Mouse (Mus musculus): ENCODE data around the gene Slc9a8.
A peak's percentile ranks its signal among the peaks of the same experiment; 100 is the strongest.

The Slc9a8 gene

DNA sequence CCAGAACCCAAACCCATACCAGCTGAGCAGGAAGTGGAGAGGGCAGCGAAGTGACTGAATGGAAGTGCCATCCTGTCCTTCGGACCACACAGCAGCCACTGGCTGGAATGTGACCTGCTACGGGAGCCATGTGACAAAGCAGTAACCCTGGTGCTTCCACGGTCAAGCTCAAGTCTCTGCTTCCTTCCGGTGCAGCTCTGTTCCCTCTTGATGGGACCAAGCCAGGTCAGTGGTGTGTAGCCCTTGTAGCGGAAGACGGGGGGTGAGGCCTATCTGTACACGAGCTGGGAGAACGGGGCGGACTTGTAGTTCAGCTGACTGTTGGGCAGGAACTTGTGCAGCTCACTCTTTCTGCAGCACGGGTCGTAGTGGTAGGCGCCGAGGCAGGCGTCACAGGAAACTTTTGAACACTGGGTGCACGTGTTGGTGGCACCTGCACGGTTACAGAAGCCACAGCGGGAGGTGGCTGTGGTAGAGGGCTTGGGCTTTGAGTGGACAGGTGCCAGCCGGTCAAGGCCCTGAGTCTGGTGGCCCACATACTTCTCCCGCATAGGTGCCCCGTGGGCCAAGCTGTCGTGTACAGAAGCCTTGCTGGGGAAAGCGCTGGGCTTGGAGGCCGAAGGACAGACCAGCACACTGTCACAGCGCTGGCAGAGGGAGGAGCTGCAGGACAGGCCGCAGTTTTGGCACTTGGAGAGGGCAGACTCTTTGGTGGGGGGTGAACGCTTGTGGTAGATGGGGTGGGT, 61.7 kb downstream of the Slc9a8 start:
- DNase-seq (ENCODE audit: low read depth, low spot score): no peak

DNA sequence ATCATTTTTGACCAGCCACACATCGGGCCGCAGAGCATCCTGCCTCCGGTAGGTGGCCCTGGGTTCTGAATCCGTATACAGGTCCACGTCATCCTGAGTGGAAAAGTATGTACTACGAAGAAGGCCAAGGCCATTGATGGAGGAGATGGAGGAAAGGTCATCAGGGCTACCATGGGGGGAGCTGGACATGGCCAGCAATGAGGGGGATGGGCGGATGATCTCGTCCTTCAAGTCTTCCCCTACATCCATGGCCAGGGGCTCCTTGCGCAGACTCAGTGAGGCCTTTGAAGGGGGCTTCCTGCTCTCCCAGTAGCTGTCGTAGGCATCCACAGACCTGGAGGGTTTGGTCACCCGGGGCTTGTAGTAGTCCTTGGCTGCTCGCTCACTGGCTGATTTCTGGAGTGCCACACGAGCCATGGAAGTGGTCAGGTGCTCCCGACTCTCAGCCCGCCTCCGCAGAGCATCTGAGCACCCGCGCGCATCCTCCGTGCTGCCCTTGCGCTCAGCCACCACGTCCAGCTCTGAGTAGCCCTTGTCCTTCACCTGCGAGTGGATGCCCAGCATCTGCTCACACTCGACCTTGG, 62.4 kb downstream of the Slc9a8 start:
- no peak for DNase-seq (ENCODE audit: low read depth, low spot score)

DNA sequence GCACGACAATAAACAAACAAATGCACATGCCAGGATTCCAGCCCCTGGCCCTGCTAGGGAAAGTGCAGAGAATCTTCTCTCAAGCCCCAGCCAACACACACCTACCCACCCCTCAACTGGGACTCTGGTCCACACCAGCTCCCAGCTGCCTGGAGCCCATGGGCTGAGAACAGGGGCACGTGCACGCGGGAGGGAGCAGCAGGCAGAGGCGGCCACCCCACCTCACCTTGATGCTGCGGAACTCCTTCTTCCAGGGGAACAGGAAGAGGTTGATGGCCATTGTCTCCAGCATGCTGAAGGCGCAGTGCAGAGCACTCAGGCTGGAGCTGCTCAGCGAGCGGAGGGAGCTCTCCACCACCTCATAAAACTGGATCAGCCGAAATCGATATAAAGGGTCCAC, 63.4 kb downstream of the Slc9a8 start:
- DNase-seq (ENCODE audit: low read depth, low spot score): no peak

DNA sequence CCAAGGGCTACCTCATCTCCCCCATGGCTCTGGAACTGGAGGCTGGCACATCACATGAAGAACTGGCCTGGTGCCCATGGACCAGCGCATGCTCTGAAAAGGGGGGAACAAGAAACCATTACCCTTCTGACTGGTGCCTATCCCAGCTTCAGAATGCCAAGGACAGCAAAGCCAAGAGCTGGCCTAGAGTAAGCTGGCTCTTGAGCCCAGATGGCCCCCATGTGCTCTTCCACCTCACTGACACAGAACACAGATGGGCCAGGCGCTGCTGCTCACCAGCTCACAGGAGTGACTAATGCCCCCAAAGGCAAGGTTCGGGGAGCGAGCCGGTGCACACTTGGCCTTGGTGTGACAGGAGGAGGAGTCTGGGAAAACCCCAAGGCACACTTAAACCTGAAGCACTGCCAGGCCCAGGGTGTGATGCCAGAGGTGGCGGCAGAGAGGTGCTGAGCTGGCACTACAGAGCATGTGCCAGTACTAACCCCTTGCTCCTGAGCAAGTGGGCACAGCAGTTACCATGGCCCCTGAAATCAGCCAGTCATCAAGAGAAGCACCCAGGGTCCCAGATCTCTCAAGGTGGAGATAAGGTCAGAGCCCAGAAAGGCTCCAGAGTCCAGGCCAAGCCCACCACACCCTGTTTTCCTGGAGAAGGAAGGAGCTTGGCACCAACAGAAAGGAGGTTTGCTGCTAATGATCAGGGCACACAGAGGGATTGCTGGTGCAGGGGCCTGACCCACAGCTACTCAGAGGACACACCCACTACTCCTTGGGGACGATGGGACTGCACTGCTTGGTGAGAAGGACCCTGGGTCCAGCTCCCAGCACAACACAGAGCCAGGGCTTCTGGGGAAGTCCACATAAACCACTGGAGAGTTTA, 64.2 kb downstream of the Slc9a8 start:
- no peak for DNase-seq (ENCODE audit: low read depth, low spot score)

DNA sequence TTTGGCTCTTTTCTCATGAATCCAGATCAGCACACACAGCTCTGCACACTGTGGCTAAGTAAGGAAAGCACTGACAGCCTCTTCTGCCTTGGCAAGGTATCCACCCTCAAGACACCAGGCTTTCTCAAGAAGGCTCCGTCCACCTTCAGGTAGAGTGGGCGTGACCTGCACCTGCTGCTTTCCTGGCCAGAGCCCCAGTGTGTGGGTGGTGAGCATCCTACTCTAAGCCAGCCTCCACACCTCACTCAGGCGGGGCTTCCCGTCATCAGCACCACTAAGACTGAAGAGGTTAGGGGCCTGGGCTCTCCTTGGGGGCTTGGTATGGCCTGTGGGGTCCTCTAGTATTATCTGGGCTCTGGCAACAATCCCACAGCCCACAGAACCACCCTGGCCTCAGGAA, 65.1 kb downstream of the Slc9a8 start:
- no peak for DNase-seq (ENCODE audit: low read depth, low spot score)

DNA sequence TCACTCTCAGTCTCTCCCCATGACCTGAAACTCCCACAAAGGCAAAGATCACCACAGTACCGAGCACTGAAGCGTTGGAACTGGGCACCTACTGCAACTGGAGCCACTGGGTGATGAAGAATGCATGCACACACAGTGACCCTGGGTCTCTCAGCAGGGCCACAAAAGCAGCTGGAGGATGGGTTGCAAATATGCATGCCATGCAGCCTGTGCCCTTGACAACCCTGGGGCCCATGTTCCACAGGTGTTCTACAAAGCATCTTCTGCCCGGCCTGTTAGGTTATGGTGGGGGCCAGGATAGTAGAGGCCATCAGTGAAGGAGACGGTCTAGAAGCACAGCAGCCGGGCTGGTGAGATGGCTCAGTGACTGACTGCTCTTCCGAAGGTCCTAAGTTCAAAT, 66.0 kb downstream of the Slc9a8 start:
- DNase-seq (ENCODE audit: low read depth, low spot score): no peak

DNA sequence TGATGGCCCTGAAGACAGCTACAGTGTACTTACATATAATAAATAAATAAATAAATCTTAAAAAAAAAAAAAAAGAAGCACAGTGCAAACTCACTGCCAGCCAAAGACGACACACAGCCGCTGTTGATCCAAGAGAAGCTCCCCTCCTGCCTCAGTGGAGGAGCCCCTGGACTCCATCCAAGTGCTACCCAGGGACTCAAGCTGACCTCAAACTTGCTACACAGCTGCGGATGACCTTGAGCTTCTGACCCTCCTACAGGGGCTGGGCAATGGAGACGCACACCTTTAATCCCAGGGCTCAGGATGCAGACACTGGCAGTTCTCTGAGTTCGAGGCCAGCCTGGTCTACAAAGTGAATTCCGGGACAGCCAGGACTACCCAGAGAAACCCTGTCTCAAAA, 66.5 kb downstream of the Slc9a8 start:
- no peak for DNase-seq (ENCODE audit: low read depth, low spot score)

DNA sequence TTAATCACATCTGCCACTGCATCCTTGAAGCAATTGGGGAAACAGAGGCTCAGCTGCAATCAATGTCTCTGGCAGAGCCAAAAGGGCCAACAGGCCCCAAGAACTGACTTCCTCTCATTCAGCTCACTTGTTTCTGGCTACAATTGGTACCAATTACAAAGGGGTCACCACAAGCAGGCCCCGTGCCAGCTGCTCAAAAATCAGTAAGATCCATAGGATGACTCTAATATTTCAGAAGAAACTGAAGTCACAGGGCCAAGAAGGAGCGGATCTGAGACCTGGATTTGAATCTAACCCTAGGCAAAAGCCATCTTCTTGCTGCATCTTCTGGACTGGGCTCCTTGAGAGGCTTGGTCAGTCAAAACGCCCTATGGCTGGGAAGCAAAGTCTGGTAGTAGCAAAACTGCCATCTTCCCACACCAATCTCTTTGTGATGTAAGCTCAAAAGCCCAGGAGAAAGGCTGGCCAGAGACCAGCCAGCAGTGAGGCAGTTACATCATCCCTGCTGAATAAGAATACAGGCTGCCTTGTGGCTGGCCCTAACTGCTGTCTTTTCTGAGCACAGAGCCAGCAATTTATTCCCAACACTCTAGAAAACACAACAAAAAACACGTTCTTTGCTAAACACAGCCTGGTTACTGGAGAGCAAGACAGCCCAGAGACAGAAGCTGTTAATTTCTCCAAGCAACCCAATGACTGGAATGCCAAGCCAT, 69.5 kb downstream of the Slc9a8 start:
- DNase-seq (ENCODE audit: low read depth, low spot score): no peak

DNA sequence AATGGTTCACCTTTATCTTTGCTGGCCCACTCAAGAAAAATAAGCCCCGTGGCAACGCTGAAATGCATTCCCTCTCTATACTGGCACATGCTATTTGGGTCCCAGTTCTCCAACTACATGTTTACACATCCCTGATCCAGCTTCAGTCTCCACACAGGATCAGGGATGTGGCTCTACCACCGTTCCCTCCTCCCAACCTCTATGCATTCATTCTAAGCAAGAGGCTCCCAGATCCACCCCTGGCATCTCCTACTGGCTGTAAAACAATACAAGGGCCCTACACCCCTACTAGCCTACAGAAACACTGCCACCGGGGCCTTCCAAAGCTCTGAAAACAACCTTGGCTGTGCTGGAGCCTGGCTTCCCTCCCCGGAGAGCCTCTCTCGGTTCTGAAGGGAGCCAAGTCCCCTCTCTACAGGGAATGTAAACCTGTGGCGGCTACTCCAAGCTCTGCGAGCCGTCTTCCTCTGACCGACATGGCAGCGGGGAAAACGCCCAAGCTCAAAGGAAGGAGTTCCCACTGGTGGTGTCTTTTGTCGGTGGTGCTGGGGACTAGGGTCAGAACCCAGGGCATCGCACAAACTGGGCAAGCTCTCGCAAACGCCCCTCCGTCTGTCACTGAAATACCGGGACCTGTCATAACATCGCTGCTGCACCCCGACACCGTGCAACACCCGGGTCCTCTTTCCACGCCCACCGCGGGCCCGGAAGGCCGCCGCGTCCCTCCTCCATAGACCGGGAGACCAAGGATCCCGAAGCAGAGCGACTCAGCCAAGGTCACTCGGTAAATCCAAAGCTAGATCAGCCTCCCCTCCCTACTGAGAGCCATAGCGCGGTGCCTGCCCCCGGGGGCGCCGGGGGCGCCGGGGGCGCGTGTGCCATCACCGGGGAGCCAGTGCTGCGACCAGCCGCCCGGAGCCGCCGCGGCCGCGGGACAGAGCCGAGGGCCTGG, 70.5 kb downstream of the Slc9a8 start, which contains the start of gene Rnf114:
TSS of gene Rnf114 (plus strand) at position 889 of the 952 bp plus-strand sequence.
- no peak for DNase-seq (ENCODE audit: low read depth, low spot score)

DNA sequence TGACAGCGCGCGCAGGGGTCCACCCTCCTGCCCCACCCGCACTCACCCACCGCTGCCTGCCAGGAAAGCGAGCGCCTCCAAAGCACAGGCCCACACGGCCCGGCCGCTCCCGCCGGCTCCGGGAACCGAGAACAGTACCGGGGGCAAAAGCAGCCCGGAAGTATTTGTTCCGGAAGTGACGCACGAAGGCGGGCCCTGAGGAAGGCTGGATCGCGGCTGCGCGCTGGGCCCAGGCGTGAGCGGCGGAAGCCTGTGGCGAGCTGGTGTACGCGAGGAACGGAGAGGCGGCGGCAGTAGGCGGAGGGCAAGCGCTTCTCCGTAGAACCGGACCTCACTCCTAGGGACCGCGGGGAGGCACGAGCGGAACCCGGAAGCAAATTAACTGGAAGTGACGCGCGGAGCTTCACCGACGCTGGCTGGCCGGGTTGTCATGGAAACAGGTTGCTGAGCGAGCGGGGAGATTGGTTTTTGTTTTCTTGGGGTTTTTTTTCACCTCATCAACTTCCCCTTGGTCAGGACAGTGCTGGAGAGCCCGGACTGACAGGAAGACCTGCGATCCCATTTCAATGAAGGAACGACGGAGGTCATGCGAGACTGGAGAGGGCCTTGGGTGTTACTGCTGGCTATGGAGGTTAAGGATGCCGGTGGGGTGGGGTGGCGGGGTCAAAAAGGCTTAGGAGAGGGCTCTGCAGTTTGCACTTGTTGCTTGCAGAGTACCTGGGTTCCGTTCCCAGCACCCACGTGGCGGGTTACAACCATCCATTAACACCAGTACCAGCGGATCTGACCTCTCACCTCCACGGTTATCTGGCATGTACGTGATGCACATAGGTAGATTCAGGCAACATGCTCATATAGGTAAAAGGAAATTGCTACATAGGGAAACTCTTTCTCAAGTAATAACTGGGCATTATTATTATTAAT, 71.5 kb downstream of the Slc9a8 start, which contains the start of gene Spata2:
TSS of gene Spata2 (minus strand) at position 175 of the 924 bp plus-strand sequence.
- peak; percentile 95 for DNase-seq (ENCODE audit: low read depth, low spot score)

DNA sequence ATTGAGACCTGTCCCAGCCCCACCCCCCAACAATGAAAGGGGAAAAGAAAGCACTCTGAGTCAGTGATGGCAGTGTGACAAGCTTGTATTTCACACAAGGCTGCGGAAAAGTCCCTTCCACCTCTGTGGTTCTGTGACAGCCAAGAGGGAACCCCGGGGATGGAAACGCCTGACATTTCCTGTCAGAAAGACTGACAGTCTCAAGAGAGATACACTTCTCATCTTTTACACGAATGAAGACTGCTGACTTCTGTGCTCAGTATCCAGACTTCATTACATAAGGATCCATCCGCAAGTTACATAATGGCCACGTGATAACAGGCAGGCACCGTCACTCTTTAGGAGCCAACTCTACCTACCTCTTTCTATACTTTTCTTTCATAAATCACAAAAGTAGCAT, 74.9 kb downstream of the Slc9a8 start:
- DNase-seq (ENCODE audit: low read depth, low spot score): no peak

DNA sequence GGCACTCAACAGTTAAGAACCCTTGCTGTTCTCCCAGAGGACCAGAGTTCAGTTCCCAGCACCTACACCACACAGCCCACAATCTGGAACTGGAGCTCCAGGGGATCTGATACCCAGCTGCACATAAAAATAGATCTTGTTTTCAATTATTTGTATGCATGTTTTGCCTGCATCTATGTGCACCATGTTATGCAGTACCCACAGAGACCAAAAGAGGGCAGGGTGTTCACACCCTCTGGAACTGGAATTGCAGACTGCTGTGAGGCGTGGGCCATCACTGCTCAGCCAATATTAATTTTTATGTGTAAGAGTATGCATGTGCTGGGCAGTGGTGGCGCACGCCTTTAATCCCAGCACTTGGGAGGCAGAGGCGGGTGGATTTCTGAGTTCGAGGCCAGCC, 75.8 kb downstream of the Slc9a8 start:
- peak; percentile 74 for DNase-seq (ENCODE audit: low read depth, low spot score)

DNA sequence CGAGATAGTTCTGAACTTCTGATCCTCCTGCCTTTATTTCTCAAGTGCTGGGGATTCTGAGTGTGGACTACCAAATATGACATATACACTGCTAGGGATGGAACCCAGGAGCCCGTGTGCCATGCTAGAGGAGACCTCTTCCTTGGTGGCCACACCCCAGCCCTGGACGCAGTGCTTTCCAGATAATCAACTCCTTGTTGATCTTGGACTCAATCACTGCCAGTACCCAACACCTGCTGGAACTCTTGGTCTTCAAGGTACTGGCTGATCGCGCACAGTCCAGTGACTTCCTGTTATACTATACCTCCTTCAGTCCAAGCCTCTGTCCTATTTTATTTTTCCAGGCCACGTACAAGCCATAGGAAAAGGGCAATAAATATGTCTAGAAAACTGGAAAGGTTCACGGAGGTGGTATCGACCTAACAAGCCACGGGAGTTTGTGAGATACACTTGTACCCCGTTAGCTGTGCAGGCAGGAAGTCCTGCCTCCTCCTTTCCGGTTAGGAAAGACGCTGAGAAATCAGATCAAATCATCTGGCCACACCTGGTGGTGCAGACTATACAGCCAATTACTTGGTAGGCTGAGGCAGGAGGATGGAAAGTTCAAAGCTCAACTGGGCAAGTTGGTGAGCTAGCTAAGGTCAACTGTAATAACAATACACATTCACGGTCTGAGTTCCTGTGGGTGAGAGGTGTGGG, 81.2 kb downstream of the Slc9a8 start:
- DNase-seq (ENCODE audit: low read depth, low spot score): peak; percentile 96

DNA sequence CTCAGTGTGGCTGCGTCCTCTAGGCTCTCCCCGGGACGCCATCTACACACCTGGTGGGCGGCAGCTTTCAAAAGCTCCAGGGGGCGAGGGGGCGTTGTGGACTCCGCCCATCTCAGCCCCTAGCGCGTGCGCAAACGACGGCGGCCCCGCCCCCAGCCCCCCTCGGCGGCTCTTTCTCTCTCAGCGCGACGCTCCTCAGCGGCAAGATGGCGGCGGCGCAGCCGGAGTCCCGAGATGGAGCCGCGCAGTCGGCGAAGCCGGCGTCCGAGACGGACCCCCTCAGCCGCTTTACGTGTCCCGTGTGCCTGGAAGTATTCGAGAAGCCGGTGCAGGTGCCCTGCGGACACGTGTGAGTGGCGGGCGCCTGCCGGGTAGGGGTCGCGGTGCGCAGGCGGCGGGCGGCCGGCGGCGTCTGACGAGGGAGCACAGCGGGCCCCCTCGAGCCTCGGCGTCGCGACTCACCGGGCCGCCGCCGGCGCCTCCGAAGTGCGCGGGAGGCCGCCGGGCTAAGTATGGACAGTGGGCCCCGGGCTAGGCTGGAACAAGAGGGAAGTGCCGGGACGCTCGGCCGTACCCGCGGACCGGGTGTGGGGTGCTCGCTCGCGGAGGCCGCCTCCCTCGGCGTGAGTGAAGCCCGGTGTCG, 81.9 kb downstream of the Slc9a8 start:
- no peak for DNase-seq (ENCODE audit: low read depth, low spot score)

DNA sequence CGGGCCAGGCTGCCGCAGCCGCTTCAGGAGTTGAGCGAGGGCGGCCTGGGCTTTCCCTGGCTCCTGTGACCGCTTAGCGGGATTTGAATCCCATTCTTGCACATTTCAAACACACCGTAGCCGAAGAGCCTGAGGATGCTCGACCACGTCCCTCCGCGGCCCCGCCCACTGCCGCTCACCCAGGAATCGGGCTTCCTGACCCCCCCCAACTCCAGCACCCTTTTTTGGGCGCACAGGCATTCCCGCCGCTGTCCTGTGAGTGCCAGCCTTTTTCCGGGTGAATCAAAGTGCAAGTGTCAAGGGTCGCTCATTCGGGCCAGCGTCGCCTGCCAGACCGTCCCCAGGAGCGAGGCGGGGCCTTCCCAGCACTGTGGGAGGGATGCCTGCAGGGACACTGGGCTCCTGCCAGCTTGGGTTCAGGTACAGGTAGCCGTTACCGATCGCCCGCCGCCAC, 82.4 kb downstream of the Slc9a8 start:
- peak; percentile 59 for DNase-seq (ENCODE audit: low read depth, low spot score)

DNA sequence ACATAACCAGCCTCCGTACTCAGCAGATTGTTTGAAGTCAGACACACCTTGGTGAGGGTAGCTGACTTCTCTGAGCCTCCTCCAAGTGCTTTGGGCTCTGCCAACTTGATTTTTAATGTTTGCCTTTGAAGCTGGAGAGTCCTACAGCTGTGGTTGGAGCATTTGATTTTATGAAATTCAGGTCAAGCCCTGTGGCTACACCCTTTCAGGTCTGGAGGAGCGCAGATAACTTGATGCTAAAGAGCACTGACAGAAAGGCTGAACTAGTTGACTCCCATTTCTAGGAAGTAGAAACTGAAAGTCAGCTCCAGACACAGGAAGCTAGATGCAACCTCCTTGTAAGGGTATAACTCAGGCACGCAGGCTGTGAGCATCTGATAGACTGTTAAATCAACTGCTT, 83.6 kb downstream of the Slc9a8 start:
- DNase-seq (ENCODE audit: low read depth, low spot score): peak; percentile 68

DNA sequence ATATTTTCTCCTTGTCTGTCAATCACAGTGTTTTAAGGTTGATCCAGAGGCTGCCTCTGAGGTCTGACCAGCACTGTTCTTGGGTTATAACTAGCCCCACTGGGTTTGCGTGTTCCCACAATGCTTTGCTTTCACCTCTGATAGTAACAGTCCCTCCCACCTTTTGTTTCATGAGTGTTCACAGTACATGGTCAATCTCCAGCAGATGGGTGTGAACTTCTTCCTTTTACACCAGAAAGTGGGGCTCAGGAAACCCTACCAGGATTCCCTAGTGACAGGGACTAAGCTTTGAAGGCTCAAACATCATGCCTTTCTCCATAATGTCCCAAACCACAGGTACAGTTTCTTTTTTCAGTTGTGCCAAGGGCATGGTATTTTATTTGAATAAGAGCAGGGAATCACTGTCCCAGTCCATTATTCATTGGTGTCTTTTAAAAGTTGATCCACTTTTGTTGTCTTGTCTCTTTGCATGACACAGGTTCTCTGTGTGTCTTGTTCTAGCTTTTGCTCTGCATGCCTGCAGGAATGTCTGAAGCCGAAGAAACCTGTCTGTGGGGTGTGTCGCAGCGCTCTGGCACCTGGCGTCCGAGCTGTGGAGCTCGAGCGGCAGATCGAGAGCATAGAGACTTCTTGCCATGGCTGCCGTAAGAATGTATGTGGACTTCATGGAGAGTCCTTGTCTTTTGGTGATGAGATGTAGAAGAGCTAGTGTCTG, 85.2 kb downstream of the Slc9a8 start:
- DNase-seq (ENCODE audit: low read depth, low spot score): no peak

All from A20 (cell line).